Mouse (Mus musculus): Measurements from ENCODE around the gene Eea1.

DNA sequence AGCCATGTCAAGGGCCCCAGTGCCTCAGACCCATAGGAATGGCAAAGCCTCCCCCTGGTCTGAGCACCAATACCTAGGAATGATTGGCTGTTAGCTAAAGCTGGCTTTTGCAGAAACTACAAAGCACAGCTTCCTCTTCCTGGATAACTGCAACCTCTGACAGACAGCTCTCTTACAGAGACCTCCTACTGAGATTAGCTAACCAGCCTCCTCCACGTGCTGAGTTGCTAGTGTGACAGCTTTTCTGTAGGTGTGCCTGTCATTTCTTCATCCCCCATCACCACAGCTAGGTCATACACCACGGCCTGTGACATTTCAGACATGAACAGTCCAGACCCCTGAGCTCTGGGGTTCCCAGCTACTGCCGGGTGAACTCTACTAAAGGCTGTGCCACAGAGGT, 126.9 kb downstream of the Eea1 start:
- TF ChIP-seq GATA1 (IDR thresholded peaks at IDR 0.05; ENCODE audit: low read length) (no peak), TAL1 (IDR thresholded peaks at IDR 0.05; ENCODE audit: low read length) (no peak)
